Mouse (Mus musculus) intestine, embryonic 14.5 days (tissue): ENCODE data around the gene Tubgcp3. TPM values are rescaled to one million over a fixed set of nuclear protein-coding genes. Genes with fewer than 3 reads are reported as not detected.

Experiments used
- microRNA-seq: library from miRNA; unstranded; fragments of <30 nt; microRNA quantifications from one replicate; pipeline ENCODE4, GENCODE M21; 2016
- polyA plus RNA-seq: library from polyadenylated mRNA; unstranded; fragments of >200 nt; fragmentation: Nextera tagmentation; extraction: Ambion mirVana; gene quantifications from 2 replicates; pipeline ENCODE4 v1.2.1, GENCODE M21; 2014

Gene Tubgcp3
- polyA plus RNA-seq, 1 experiment from 2014 or later, result 49.9 TPM

Small RNAs within 50 kb of the gene (microRNA-seq; reads per million reads assigned to microRNA genes)
- gene Gm26483, result not detected

Other genes starting within 250 kb of the Tubgcp3 start
- not detected in 2 replicates for gene Spaca7, start 99.2 kb downstream of the Tubgcp3 start, polyA plus RNA-seq
- 23.2 and 26.4 TPM in 2 replicates for gene Atp11a, start 84.8 kb upstream of the Tubgcp3 start, polyA plus RNA-seq
- 17.4 and 19.4 TPM in 2 replicates for gene Mcf2l, start 201.6 kb upstream of the Tubgcp3 start, polyA plus RNA-seq